Mouse (Mus musculus) brain, adult 10 weeks (tissue): ENCODE measurements around the gene Rnf145. TPM values are rescaled to one million over a fixed set of nuclear protein-coding genes. Genes with fewer than 3 reads are reported as not detected.

ENCODE experiments used
- polyA plus RNA-seq: library from polyadenylated mRNA; stranded (reverse); fragments of 350-450 nt; fragmentation: Illumina TruSeq; extraction: RNeasy Lipid Tissue Mini Kit (QIAGEN cat#74804); gene quantifications from one replicate; pipeline ENCODE4 v1.2.3, GENCODE M21; 2015; ENCODE audit warnings: low read depth, low replicate concordance

Rnf145 gene
- 56.7 TPM for polyA plus RNA-seq

DNA sequence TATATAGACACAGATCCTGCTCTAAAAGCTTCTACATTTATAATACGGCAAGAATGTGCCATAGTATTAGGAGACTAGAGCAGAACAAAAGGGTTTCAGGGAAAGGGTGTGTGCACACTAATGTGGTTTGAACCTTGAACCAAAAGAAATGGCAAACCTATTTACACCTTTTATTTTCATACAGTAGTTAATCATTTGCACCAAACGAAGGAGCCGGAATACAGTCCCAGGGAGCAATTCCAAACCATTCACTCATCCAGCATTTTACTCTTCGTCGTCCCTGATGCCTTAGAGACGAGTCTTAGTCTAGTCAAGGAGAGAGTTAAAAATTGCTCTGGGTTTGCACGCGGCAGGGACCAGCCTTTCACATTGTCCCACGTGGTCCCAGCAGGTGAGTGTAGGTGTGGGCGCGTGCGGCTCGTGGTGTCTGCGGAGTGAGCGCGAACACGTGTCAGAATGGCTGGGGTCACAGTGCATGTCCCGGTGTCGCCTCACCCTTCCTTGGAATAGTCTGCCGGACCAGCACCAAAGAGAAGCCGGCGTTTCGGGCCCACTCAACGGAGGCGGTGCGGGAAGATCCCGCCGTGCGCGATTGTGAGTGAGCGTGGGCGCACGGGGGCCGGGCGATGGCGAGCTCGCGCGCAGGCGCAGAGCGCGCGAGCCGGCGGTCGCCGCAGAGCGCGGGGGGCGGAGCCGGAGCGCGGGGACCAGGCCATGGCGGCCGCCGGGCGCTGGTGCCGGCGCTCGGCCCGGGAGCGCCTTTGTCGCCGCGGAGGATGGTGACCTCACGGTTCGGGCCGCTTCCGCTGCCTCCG lies at the start of gene Rnf145:
Gene Rnf145, plus strand, starts transcription at position 684 of the 815 bp plus-strand sequence.

DNA sequence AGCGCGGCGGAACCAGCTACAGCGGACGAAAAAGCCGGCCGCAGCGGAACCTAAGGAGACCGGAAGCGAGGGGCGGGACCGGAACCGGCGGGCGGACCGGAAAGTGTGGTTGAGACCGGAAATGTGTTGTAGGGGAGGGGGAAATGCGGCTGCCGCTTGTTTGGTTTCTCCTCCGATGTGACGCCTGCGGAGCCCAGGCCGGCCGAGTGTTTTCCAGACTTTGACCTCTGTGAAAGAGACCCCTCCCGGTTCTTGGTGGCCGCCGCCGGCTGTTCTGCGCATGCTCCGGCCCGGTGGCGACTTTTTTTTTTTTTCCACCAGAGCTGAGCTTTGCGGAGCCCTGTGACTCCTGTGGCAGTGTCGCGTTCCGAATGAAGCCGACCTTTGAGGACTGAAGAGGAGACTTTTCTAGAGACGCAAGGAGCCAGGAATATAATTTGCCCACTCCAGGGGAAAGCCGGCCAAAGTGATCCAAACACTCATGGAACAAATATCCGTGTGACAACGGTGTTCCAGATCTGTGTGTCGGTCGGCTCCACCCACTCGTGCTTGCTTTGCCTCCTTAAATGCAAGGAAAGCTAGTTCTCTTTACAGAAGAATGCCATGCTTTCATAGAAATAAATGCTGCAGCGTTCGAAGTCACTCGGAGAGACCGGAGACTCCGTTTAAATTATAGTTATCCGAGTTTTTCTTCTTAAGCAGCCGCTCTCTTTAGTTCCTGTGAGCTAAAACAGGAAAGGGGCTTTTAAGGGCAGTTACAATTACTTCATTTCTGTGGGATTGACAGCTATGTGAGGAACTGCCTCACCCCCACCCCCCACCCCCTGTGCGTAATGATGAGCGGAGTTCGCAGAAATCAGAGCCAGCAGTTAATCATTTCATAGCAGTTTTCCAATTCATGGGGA lies 48.1 kb upstream of the Rnf145 start, which contains the start of gene Ublcp1:
Gene Ublcp1, minus strand, starts transcription at position 67 of the 905 bp plus-strand sequence.

Other genes starting within 250 kb of the Rnf145 start
- gene Il12b, start 118.9 kb upstream of the Rnf145 start, polyA plus RNA-seq = not detected
- 95.8 TPM for gene Ublcp1, start 48.5 kb upstream of the Rnf145 start, polyA plus RNA-seq
- 4.3 TPM for gene Ebf1, start 98.4 kb downstream of the Rnf145 start, polyA plus RNA-seq